Mouse (Mus musculus): ENCODE measurements around the gene Gprin3. TPM values are rescaled to one million over a fixed set of nuclear protein-coding genes. Genes with fewer than 3 reads are reported as not detected.

Gene Gprin3
- 1.8 and 2.5 TPM in 2 replicates for polyA plus RNA-seq (2012; rRNA removed)

DNA sequence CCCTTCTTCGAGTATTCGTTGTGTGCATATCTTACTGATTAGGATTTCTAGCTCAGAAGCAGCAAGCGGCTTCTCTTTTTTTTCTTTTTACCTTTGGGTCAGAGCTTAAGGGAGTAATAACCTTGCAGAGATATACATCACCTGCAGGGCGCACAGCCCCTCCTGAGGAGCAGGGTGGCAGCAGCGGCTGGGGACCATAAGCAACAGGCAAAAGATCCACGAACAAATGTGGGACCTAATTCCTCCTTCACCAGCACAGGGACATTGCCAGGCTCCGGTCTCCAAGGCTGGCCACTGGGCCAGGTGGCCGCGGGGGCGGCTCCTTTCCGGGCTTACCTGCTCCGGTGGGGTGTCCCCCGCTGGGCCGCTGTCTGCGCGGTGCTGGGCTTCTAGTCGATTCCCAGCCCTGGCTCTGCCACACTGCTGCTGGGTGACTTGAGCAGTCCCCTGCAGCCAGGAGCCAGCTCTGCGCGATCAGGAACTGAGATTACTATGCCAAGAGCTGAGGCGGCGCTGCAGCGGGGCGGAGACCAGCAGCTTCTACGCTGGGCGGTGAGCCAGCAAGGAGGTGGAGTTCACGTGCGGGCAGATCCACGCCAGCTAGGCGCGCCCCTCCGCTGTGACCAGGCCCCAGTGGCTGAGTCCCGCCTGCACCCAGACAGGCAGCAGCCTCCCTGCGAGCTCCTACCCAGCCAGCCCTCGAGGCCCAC, at the start of gene Gprin3:
Gene Gprin3 (minus strand): TSS at position 471 of the 710 bp plus-strand sequence.
- WGBS: 4% methylated on average over 34 of the region's 34 CpGs
- peak; percentile 96 to 98 for DNase-seq

DNA sequence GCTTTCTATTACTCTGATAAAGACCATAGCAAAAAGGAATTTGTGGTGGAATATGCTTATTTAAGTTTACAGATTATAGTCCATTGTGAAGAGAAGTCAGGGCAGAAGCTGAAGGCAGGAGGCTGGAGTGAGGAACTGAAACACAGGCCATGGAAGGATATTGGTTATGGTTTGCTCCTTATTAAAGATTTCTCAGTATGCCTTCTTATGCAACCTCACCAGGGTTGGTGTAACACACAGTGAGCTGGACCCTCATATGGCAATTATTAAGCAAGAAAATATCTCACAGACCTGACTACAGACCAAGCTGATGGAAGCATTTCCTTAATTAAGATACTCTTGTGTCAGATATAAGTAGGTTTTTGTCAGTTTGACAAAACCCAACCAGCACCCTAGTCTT, 32.8 kb upstream of the Gprin3 start:
- Histone ChIP-seq H3K27ac (ENCODE audit: insufficient read depth, low read length) (no peak overlapping the region), H3K27me3 (ENCODE audit: control insufficient read depth, insufficient read depth, low read length) (no peaks in the 10 kb centered on the region), H3K4me1 (ENCODE audit: control insufficient read depth, insufficient read depth, low read length) (no peaks in the 10 kb centered on the region), H3K4me3 (replicated peaks; ENCODE audit: insufficient read depth, low read depth, low read length) (no peak overlapping the region)
- no peak for DNase-seq
- TF ChIP-seq CTCF (IDR thresholded peaks at IDR 0.05; ENCODE audit: borderline replicate concordance, insufficient read depth, low read depth, low read length): no peak
- TF ChIP-seq POLR2A (IDR thresholded peaks at IDR 0.05; ENCODE audit: borderline replicate concordance, insufficient read depth, low read length): no peak

More for the DNA sequence above, at the start of gene Gprin3:
- TF ChIP-seq CTCF (IDR thresholded peaks at IDR 0.05; ENCODE audit: borderline replicate concordance, insufficient read depth, low read depth, low read length) (no peak), POLR2A (IDR thresholded peaks at IDR 0.05; ENCODE audit: borderline replicate concordance, insufficient read depth, low read length) (peak; percentile 36; the same call in 1 of the 2 replicates)
- Histone ChIP-seq H3K27ac (ENCODE audit: insufficient read depth, low read length) (peak within 1 kb of the TSS; percentile 93), H3K4me3 (replicated peaks; ENCODE audit: insufficient read depth, low read depth, low read length) (peak within 1 kb of the TSS; percentile 57), H3K4me1 (ENCODE audit: control insufficient read depth, insufficient read depth, low read length) (peaks cover 20% of the 10 kb centered on the region; the same call in 1 of the 2 replicates), H3K27me3 (ENCODE audit: control insufficient read depth, insufficient read depth, low read length) (no peaks in the 10 kb centered on the region)

DNA sequence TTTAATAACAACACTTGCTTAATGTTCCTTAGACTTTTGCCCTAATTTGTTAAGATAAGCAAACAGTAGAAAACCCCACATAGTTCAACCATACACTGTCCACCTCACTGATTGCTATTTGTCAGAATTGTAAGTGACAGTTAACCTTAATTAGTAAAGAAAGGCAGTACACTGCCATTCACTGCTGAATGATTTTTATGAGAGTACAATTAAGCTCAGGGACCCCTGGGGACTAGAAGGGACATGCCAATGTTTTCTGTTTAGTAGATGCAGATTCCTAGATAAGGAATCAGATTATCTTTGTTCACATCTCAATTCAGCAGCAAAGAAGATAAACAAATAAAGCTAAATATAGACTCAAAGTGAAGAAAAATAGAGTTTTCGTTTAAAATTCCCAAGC, 30.0 kb upstream of the Gprin3 start:
- DNase-seq: no peak
- 6% methylated on average over 1 of the region's 1 CpGs for WGBS
- Histone ChIP-seq H3K4me1 (ENCODE audit: control insufficient read depth, insufficient read depth, low read length) (no peaks in the 10 kb centered on the region), H3K4me3 (replicated peaks; ENCODE audit: insufficient read depth, low read depth, low read length) (no peak overlapping the region), H3K27ac (ENCODE audit: insufficient read depth, low read length) (no peak overlapping the region), H3K27me3 (ENCODE audit: control insufficient read depth, insufficient read depth, low read length) (no peaks in the 10 kb centered on the region)
- no peak for TF ChIP-seq CTCF (IDR thresholded peaks at IDR 0.05; ENCODE audit: borderline replicate concordance, insufficient read depth, low read depth, low read length)
- TF ChIP-seq POLR2A (IDR thresholded peaks at IDR 0.05; ENCODE audit: borderline replicate concordance, insufficient read depth, low read length): no peak

DNA sequence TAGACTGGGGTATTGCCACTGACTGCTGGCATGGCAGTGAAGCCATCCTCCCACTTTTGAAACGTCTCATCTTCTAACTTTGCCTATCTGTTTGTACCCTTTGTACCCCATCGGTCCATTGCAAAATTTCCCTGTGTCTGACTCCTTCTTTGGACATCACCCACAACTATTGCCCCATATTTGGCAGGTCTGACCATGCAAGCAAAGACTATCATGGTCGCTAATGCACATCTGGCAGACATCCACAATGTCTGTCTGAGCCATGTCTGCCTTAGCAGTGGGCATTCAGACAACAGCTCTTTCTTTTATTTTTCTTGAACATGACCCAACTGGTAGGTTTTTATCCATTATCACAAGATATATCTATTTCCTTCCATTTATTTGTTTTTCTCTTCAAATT, 25.3 kb upstream of the Gprin3 start:
- no peak for DNase-seq
- WGBS: 56% methylated on average over 3 of the region's 3 CpGs

DNA sequence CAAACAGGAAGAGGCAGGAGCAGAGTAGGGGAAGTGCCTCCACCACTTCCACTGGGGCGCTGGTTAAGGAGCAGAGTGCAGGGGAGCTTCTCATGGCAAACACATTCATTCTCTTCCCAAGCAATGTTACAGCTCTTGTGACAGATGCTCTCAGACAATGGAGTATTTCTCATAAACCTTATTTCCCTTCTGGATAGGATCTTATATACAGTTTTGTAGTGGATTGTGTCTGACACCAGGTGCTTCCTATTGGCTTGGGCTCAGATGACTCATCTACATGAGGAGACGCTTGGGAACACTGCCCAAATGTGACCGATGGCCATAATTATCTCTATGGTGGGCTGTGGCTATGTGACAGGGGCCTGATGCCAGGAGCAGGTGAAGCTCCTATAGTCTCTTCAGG, 19.0 kb upstream of the Gprin3 start:
- no peak overlapping the region for H3K4me3 ChIP-seq (replicated peaks; ENCODE audit: insufficient read depth, low read depth, low read length)
- H3K4me1 ChIP-seq (ENCODE audit: control insufficient read depth, insufficient read depth, low read length): peaks cover 7% of the 10 kb centered on the region
- H3K27me3 ChIP-seq (ENCODE audit: control insufficient read depth, insufficient read depth, low read length): no peaks in the 10 kb centered on the region
- peak; percentile 62 to 83 for DNase-seq
- 28% methylated on average over 3 of the region's 3 CpGs for WGBS
- peak overlapping the region; percentile 20; the same call in 1 of the 2 replicates for H3K27ac ChIP-seq (ENCODE audit: insufficient read depth, low read length)
- TF ChIP-seq POLR2A (IDR thresholded peaks at IDR 0.05; ENCODE audit: borderline replicate concordance, insufficient read depth, low read length) (no peak), CTCF (IDR thresholded peaks at IDR 0.05; ENCODE audit: borderline replicate concordance, insufficient read depth, low read depth, low read length) (no peak)

More for the DNA sequence above, 25.3 kb upstream of the Gprin3 start:
- H3K27me3 ChIP-seq (ENCODE audit: control insufficient read depth, insufficient read depth, low read length): no peaks in the 10 kb centered on the region
- no peak overlapping the region for H3K27ac ChIP-seq (ENCODE audit: insufficient read depth, low read length)
- no peak overlapping the region for H3K4me3 ChIP-seq (replicated peaks; ENCODE audit: insufficient read depth, low read depth, low read length)
- TF ChIP-seq POLR2A (IDR thresholded peaks at IDR 0.05; ENCODE audit: borderline replicate concordance, insufficient read depth, low read length) (no peak), CTCF (IDR thresholded peaks at IDR 0.05; ENCODE audit: borderline replicate concordance, insufficient read depth, low read depth, low read length) (no peak)
- H3K4me1 ChIP-seq (ENCODE audit: control insufficient read depth, insufficient read depth, low read length): no peaks in the 10 kb centered on the region

DNA sequence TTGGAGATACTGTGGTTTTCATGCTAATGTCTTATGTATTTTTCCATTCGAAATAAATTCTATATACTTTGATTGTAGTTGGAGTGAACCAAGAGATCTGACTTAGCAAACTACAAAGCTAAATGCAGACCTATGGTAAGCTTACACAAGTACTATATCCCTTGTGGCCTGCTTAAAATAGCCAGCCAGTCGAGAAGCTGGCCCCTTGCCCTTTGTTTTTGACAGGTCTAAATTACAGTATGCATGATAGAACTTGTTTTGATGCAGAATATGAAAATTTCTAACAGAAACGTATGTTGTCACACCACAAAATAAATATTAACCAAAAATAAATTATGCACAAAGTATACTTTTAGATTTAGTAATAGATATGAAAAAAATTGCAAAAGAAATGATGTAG, 9.8 kb upstream of the Gprin3 start:
- no peak for DNase-seq
- Histone ChIP-seq H3K27me3 (ENCODE audit: control insufficient read depth, insufficient read depth, low read length) (no peaks in the 10 kb centered on the region), H3K27ac (ENCODE audit: insufficient read depth, low read length) (no peak overlapping the region), H3K4me1 (ENCODE audit: control insufficient read depth, insufficient read depth, low read length) (no peaks in the 10 kb centered on the region), H3K4me3 (replicated peaks; ENCODE audit: insufficient read depth, low read depth, low read length) (no peak overlapping the region)
- TF ChIP-seq POLR2A (IDR thresholded peaks at IDR 0.05; ENCODE audit: borderline replicate concordance, insufficient read depth, low read length): no peak
- TF ChIP-seq CTCF (IDR thresholded peaks at IDR 0.05; ENCODE audit: borderline replicate concordance, insufficient read depth, low read depth, low read length): no peak
- WGBS: 48% methylated on average over 3 of the region's 3 CpGs

DNA sequence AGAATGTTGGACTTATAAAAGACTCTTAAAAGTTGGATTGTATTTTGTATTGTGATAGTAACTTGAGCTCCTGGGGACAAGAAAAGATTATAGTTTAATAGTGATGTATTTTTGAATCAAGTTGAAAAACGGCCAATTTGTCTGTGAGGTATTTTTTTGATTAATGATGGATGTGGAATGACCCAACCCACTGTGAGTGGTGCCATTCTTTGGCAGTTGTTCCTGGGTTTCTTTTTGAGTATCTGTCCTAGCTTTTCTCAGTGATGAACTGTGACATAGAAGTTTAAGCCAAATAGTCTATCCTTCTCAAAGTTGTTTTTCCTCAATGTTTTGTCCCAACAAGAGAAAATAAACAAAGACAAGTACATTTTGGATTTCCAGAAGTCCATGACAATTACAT, 7.0 kb upstream of the Gprin3 start:
- H3K27ac ChIP-seq (ENCODE audit: insufficient read depth, low read length): no peak overlapping the region
- no peak overlapping the region for H3K4me3 ChIP-seq (replicated peaks; ENCODE audit: insufficient read depth, low read depth, low read length)
- 47% methylated on average over 1 of the region's 1 CpGs for WGBS
- 0 out of 2 replicates have a peak, but pooled peaks cover 2% of the 10 kb centered on the region for H3K4me1 ChIP-seq (ENCODE audit: control insufficient read depth, insufficient read depth, low read length)
- DNase-seq: no peak
- no peak for TF ChIP-seq POLR2A (IDR thresholded peaks at IDR 0.05; ENCODE audit: borderline replicate concordance, insufficient read depth, low read length)
- no peak for TF ChIP-seq CTCF (IDR thresholded peaks at IDR 0.05; ENCODE audit: borderline replicate concordance, insufficient read depth, low read depth, low read length)
- no peaks in the 10 kb centered on the region for H3K27me3 ChIP-seq (ENCODE audit: control insufficient read depth, insufficient read depth, low read length)

DNA sequence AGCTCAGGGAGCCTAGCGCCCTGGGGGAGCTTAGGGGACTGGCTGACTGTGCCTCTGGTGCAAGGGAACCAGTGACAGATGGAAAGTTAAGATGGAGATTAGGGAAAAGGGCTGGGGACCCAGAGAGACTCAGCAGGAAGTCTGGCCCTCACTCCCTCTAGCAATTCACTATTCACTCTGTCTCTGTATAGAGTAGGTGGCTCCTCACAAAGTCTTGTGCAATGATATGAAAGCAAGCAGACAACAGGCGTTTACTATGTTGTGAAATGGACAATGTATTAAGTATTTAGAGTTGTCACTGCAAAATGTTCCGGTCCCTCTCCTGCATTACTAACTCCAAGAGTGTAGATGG, 416 bp upstream of the Gprin3 start:
- Histone ChIP-seq H3K4me3 (replicated peaks; ENCODE audit: insufficient read depth, low read depth, low read length) (peak overlapping the region; percentile 57), H3K4me1 (ENCODE audit: control insufficient read depth, insufficient read depth, low read length) (peaks cover 20% of the 10 kb centered on the region; the same call in 1 of the 2 replicates), H3K27ac (ENCODE audit: insufficient read depth, low read length) (peak overlapping the region; percentile 43), H3K27me3 (ENCODE audit: control insufficient read depth, insufficient read depth, low read length) (no peaks in the 10 kb centered on the region)
- no peak for DNase-seq
- TF ChIP-seq POLR2A (IDR thresholded peaks at IDR 0.05; ENCODE audit: borderline replicate concordance, insufficient read depth, low read length): no peak
- TF ChIP-seq CTCF (IDR thresholded peaks at IDR 0.05; ENCODE audit: borderline replicate concordance, insufficient read depth, low read depth, low read length): no peak
- 18% methylated on average over 3 of the region's 3 CpGs for WGBS

Measured in cerebellum, adult 2 months (tissue).